Mouse (Mus musculus) G1E (cell line): ENCODE results near the gene Wasf2. TPM values are rescaled to one million over a fixed set of nuclear protein-coding genes. Genes with fewer than 3 reads are reported as not detected.

Experiments used
- ATAC-seq: 2 replicates; pipeline ENCODE4 v1.8.0; 2016; ENCODE audit warnings: mild to moderate bottlenecking; ENCODE audit not compliant: insufficient number of reproducible peaks, poor library complexity, low FRiP score, severe bottlenecking; ENCODE audit errors: extremely low read depth
- DNase-seq: peaks from one replicate; pipeline ENCODE4 v3.0.0; 2012; ENCODE audit warnings: low spot score
- H3K27me3 ChIP-seq: 2 replicates; pipeline ENCODE4 v1.6.1; 2012; ENCODE audit warnings: mild to moderate bottlenecking, low read length, inconsistent platforms; ENCODE audit not compliant: insufficient read depth
- H3K36me3 ChIP-seq: replicated peaks from 2 replicates; pipeline ENCODE3; 2012; ENCODE audit warnings: mild to moderate bottlenecking, inconsistent platforms
- H3K4me1 ChIP-seq: 2 replicates; pipeline ENCODE4 v1.6.1; 2012; ENCODE audit warnings: low read depth, low read length, inconsistent platforms, mixed read lengths; ENCODE audit not compliant: insufficient read depth
- H3K4me3 ChIP-seq: 2 replicates; pipeline ENCODE4 v1.5.1; 2012; ENCODE audit warnings: low read depth, mild to moderate bottlenecking, inconsistent platforms, low read length, moderate library complexity, mixed read lengths
- H3K9me3 ChIP-seq: replicated peaks from 2 replicates; pipeline ENCODE4 v1.6.1; 2012; ENCODE audit warnings: inconsistent platforms
- CTCF ChIP-seq: IDR thresholded peaks from 2 replicates; pipeline ENCODE4 v1.5.1; 2012; ENCODE audit warnings: low read depth, low read length, inconsistent platforms, mixed read lengths
- GATA1 ChIP-seq: IDR thresholded peaks from 2 replicates; pipeline ENCODE4 v1.6.1; 2012; ENCODE audit warnings: borderline replicate concordance, low read length, inconsistent platforms, mixed read lengths
- GATA2 ChIP-seq: IDR thresholded peaks from 2 replicates; pipeline ENCODE4 v1.6.1; 2012; ENCODE audit warnings: low read depth, low read length, inconsistent platforms, borderline replicate concordance
- POLR2AphosphoS5 ChIP-seq: IDR thresholded peaks from 2 replicates; pipeline ENCODE4 v1.6.1; 2012; ENCODE audit warnings: low read depth, low read length, inconsistent platforms; ENCODE audit not compliant: insufficient replicate concordance
- TAL1 ChIP-seq: conservative IDR thresholded peaks from 2 replicates; pipeline ENCODE4 v1.6.1; 2012; ENCODE audit warnings: low read depth, low read length, inconsistent platforms, mixed read lengths
- polyA plus RNA-seq: library from polyadenylated mRNA; stranded (reverse); fragments of >175 nt; gene quantifications from 2 replicates; pipeline ENCODE4 v1.2.3, GENCODE M21; 2012
- total RNA-seq, 2 experiments: library from RNA; stranded (forward) in 1 of 2; stranded (reverse) in 1 of 2; fragments of 200-1000 nt in 1 of 2; fragments of >200 nt in 1 of 2; fragmentation: Nextera tagmentation in 1 of 2; gene quantifications; 2 replicates each; pipeline ENCODE4 v1.2.3; 2014 to 2017

Wasf2 gene
- total and polyA plus RNA-seq, 3 experiments = 12.1 to 127 (median 58.3) TPM

- Histone ChIP-seq H3K4me1 (peaks cover 30% of the 10 kb centered on the region), H3K9me3 (no peaks in the 10 kb centered on the region), H3K27me3 (no peaks in the 10 kb centered on the region), H3K36me3 (peaks cover 45% of the 10 kb centered on the region), H3K4me3 (no peak overlapping the region; the same call in 1 of the 2 replicates)
- peak; percentile 45 for DNase-seq
- ATAC-seq = no peak
- TF ChIP-seq GATA2 (no peak), TAL1 (no peak)
These were observed 39.8 kb downstream of the Wasf2 start for GRCm38 (mm10) chr4:133170056-133170524.

- TF ChIP-seq GATA2 (no peak), POLR2AphosphoS5 (no peak), CTCF (no peak), GATA1 (no peak), TAL1 (no peak)
- Histone ChIP-seq H3K36me3 (peaks cover 47% of the 10 kb centered on the region), H3K9me3 (no peaks in the 10 kb centered on the region), H3K4me1 (peaks cover 30% of the 10 kb centered on the region), H3K27me3 (no peaks in the 10 kb centered on the region), H3K4me3 (no peak overlapping the region)
- DNase-seq = no peak
- no peak for ATAC-seq
These were observed 40.3 kb downstream of the Wasf2 start for GRCm38 (mm10) chr4:133170616-133171015.

- Histone ChIP-seq H3K4me1 (peaks cover 31% of the 10 kb centered on the region), H3K36me3 (peaks cover 54% of the 10 kb centered on the region), H3K4me3 (no peak overlapping the region), H3K27me3 (no peaks in the 10 kb centered on the region), H3K9me3 (no peaks in the 10 kb centered on the region)
- DNase-seq (no peak), ATAC-seq (no peak)
- no peak for TF ChIP-seq CTCF
- no peak for TF ChIP-seq POLR2AphosphoS5
- TF ChIP-seq TAL1 = no peak
These were observed 42.1 kb downstream of the Wasf2 start for GRCm38 (mm10) chr4:133172451-133172850.

- peaks cover 67% of the 10 kb centered on the region for H3K36me3 ChIP-seq
- no peak for ATAC-seq
These were observed 44.1 kb downstream of the Wasf2 start for GRCm38 (mm10) chr4:133174361-133174760.

GRCm38 (mm10) chr4:133175274-133175673 lies 45.0 kb downstream of the Wasf2 start:
- TF ChIP-seq GATA2 (no peak), GATA1 (no peak), CTCF (no peak)
- ATAC-seq = no peak
- Histone ChIP-seq H3K9me3 (no peaks in the 10 kb centered on the region), H3K4me1 (peaks cover 19% of the 10 kb centered on the region), H3K36me3 (peaks cover 75% of the 10 kb centered on the region), H3K4me3 (no peak overlapping the region), H3K27me3 (no peaks in the 10 kb centered on the region)
- no peak for DNase-seq

More at GRCm38 (mm10) chr4:133174361-133174760, 44.1 kb downstream of the Wasf2 start:
- H3K4me3 ChIP-seq = no peak overlapping the region
- no peaks in the 10 kb centered on the region for H3K9me3 ChIP-seq
- DNase-seq = no peak
- no peak for TF ChIP-seq CTCF
- TF ChIP-seq POLR2AphosphoS5 = no peak
- TF ChIP-seq GATA1 = no peak
- TF ChIP-seq GATA2 = no peak
- TF ChIP-seq TAL1 = no peak
- no peaks in the 10 kb centered on the region for H3K27me3 ChIP-seq
- peaks cover 28% of the 10 kb centered on the region for H3K4me1 ChIP-seq

- Histone ChIP-seq H3K4me3 (no peak overlapping the region), H3K4me1 (peaks cover 13% of the 10 kb centered on the region), H3K36me3 (peaks cover 78% of the 10 kb centered on the region), H3K9me3 (no peaks in the 10 kb centered on the region), H3K27me3 (no peaks in the 10 kb centered on the region)
- TF ChIP-seq POLR2AphosphoS5 = no peak
- no peak for TF ChIP-seq GATA1
- no peak for TF ChIP-seq CTCF
- TF ChIP-seq TAL1 = no peak
- TF ChIP-seq GATA2 = no peak
- no peak for DNase-seq
- ATAC-seq = no peak
These were observed 45.9 kb downstream of the Wasf2 start for GRCm38 (mm10) chr4:133175998-133176760.
